ENCODE assay signal across 8 mouse cellular contexts in the genomic region with DNA sequence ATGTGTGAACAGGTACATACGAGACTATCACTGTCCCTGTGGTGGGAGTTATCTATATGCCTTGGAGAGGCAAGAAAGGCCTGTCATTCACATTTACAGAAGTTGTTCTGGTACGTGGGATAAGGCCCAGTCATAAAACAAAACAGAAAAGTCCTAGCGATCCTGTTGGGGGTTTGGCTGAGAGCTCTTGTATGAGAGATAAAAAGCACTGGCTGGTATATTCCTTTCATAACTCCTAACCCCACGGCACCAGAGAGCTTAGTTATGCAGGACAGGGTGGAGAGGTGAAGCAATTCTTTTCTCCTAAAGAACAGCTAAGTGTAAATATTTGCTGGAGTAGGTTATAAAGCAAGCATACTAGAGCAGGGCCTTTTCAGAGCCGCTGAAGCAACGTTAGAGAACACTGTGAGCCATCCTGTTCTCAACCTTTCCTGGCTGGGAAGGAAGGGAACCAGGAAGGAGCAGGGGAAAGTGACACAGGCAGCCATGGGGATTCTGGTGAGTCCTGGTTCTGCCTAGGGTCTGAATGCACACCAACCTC. TPM values are rescaled to one million over a fixed set of nuclear protein-coding genes. Genes with fewer than 3 reads are reported as not detected.
A peak's percentile ranks its signal among the peaks of the same experiment; 100 is the strongest.
DNase-seq lines count a peak whose midpoint lies in the region; ATAC-seq lines count a peak whose summit lies in the region.

No protein-coding gene starts in this region.

- no peak for ATAC-seq in hindbrain, embryonic 16.5 days
- ATAC-seq in cerebellum, adult (ENCODE audit: insufficient number of reproducible peaks, low FRiP score, low TSS enrichment) = no peak

- peak overlapping the region; percentile 66 for H3K4me2 ChIP-seq in hindbrain, embryonic 16.5 days (ENCODE audit: low read length)

- peak; percentile 38 for DNase-seq in adrenal gland, postnatal 10 days
- DNase-seq in adrenal gland, adult 2 months = no peak
- peak; percentile 87 for DNase-seq in MEL-GATA-1-ER (ENCODE audit: extremely low read depth, low read depth)
- peak; percentile 78 for DNase-seq in lung, postnatal 36 days
- DNase-seq in spleen, adult 12 weeks (ENCODE audit: low spot score) = no peak
- no peak for DNase-seq in right cerebral cortex, postnatal 25 days

- no peaks in the 10 kb centered on the region for H3K36me3 ChIP-seq in hindbrain, embryonic 16.5 days (ENCODE audit: control insufficient read depth, insufficient read depth, low read length)

- no peak overlapping the region for H3K27ac ChIP-seq in hindbrain, embryonic 16.5 days (ENCODE audit: low read depth, low read length)

- H3K4me1 ChIP-seq in hindbrain, embryonic 16.5 days (ENCODE audit: control insufficient read depth, insufficient read depth, low read depth, low read length) = peaks cover 26% of the 10 kb centered on the region

- 40% methylated on average over 6 of the region's 6 CpGs for WGBS in hindbrain, embryonic 16.5 days

- no peak overlapping the region for H3K4me3 ChIP-seq in hindbrain, embryonic 16.5 days (ENCODE audit: low read length)

- H3K27me3 ChIP-seq in hindbrain, embryonic 16.5 days (replicated peaks; ENCODE audit: control insufficient read depth, insufficient read depth, low read length) = no peaks in the 10 kb centered on the region

- no peak overlapping the region; the same call in 1 of the 2 replicates for H3K9ac ChIP-seq in hindbrain, embryonic 16.5 days (ENCODE audit: low read depth, low read length)

- no peaks in the 10 kb centered on the region for H3K9me3 ChIP-seq in hindbrain, embryonic 16.5 days (ENCODE audit: control insufficient read depth, low read length)

RNA-seq across cellular contexts. Expression of gene Actn4, which starts 2.6 kb away (rescaled TPM):
- 100 to 1,000 TPM; 236 to 261 TPM for total RNA-seq in adrenal gland, postnatal 10 days (2021)
- 100 to 1,000 TPM; 247 to 264 TPM for total RNA-seq in adrenal gland, adult 2 months (2021)
- polyA plus RNA-seq in adrenal gland, adult 2 months (2012; rRNA removed) = 301 and 316 TPM in 2 replicates
- polyA plus RNA-seq in hindbrain, embryonic 16.5 days (2015; fragmentation: Nextera tagmentation; extraction: Ambion mirVana) = 146 and 172 TPM in 2 replicates

RNA-seq across cellular contexts. Expression of gene Eif3k, which starts 22.1 kb away (rescaled TPM):
- 100 to 1,000 TPM; 240 to 250 TPM for total RNA-seq in adrenal gland, postnatal 10 days (2021)
- total RNA-seq in adrenal gland, adult 2 months (2021) = 100 to 1,000 TPM; 259 to 280 TPM
- 118 and 138 TPM in 2 replicates for polyA plus RNA-seq in adrenal gland, adult 2 months (2012; rRNA removed)
- polyA plus RNA-seq in hindbrain, embryonic 16.5 days (2015; fragmentation: Nextera tagmentation; extraction: Ambion mirVana) = 282 and 295 TPM in 2 replicates

RNA-seq across cellular contexts. Expression of gene Map4k1, which starts 22.3 kb away (rescaled TPM):
- 1 to 10 TPM; 3.3 to 4.9 TPM for total RNA-seq in adrenal gland, postnatal 10 days (2021)
- 1 to 10 TPM in 1 of 2 experiments, under 1 TPM in 1; 0.37 to 1.3 TPM for total RNA-seq in adrenal gland, adult 2 months (2021)
- polyA plus RNA-seq in adrenal gland, adult 2 months (2012; rRNA removed) = 2.2 TPM in 2 replicates
- 10.7 and 13.8 TPM in 2 replicates for polyA plus RNA-seq in hindbrain, embryonic 16.5 days (2015; fragmentation: Nextera tagmentation; extraction: Ambion mirVana)

Comparison
In these comparisons a context has a peak if more than half of its experiments do, and no peak if none do; other contexts are left out.
1. DNase-seq: peak in adrenal gland, postnatal 10 days (single experiment), MEL-GATA-1-ER (single experiment) and lung, postnatal 36 days (single experiment); none in adrenal gland, adult 2 months (single experiment), spleen, adult 12 weeks (single experiment) and right cerebral cortex, postnatal 25 days (single experiment).